Mouse (Mus musculus): ENCODE results near the gene Ptbp3.
"Not testable (repeated sequence)": the region's sequence is repeated elsewhere in the genome, so short reads cannot be mapped to it uniquely, and the experiment has no call there.

DNA sequence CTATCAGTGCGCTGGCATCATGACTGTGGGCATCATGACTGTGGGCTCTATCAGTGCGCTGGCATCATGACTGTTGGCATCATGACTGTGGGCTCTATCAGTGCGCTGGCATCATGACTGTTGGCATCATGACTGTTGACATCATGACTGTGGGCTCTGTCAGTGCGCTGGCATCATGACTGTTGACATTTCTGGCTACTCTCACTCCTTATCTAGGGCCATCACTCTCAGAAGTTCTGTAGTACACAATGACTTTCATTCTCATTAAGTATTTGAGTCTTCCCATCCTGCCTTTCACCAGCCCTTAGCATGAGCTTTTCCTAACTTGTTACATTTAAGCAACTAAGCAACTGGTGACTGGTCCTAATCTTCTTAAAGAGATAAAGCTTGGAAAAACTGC is 8.2 kb upstream of the Ptbp3 start:
- not testable (repeated sequence) for TF ChIP-seq TAL1, GATA1 (IDR thresholded peaks at IDR 0.05; ENCODE audit: low read length)

Data from erythroblast, embryonic 14.5 days (primary cell).